Mouse (Mus musculus) intestine, postnatal 0 days (tissue): Measurements from ENCODE around the gene Tmtc4. TPM values are rescaled to one million over a fixed set of nuclear protein-coding genes. Genes with fewer than 3 reads are reported as not detected.

ENCODE experiments used
- ATAC-seq: fragments of 200-750 bp; cut with Nextera tagmentation; 2 replicates; pipeline ENCODE4 v1.8.0; 2017; ENCODE audit warnings: mild to moderate bottlenecking, moderate TSS enrichment, moderate library complexity
- H3K27ac ChIP-seq: fragments of 300-500 bp; sonication (generic); 2 replicates; pipeline ENCODE4 v1.5.1; 2014; ENCODE audit warnings: mild to moderate bottlenecking, low read depth, low read length, moderate library complexity
- H3K27me3 ChIP-seq: fragments of 300-500 bp; sonication (generic); replicated peaks from 2 replicates; pipeline ENCODE4 v1.6.1; 2014; ENCODE audit warnings: low read length, mixed read lengths; ENCODE audit not compliant: control insufficient read depth, insufficient read depth
- H3K36me3 ChIP-seq: fragments of 300-500 bp; sonication (generic); 2 replicates; pipeline ENCODE4 v1.6.1; 2014; ENCODE audit warnings: mild to moderate bottlenecking, moderate library complexity; ENCODE audit not compliant: control insufficient read depth, insufficient read depth
- H3K4me1 ChIP-seq: fragments of 300-500 bp; sonication (generic); replicated peaks from 2 replicates; pipeline ENCODE4 v1.6.1; 2014; ENCODE audit warnings: antibody characterized with exemption, low read length, mixed read lengths; ENCODE audit not compliant: control insufficient read depth, insufficient read depth
- H3K4me2 ChIP-seq: fragments of 300-500 bp; sonication (generic); replicated peaks from 2 replicates; pipeline ENCODE4 v1.6.1; 2014; ENCODE audit warnings: low read depth, mild to moderate bottlenecking, moderate library complexity
- H3K4me3 ChIP-seq: fragments of 300-500 bp; sonication (generic); 2 replicates; pipeline ENCODE4 v1.5.1; 2014; ENCODE audit warnings: low read depth, low read length
- H3K9ac ChIP-seq: fragments of 300-500 bp; sonication (generic); 2 replicates; pipeline ENCODE4 v1.6.1; 2014; ENCODE audit warnings: mild to moderate bottlenecking, low read depth, low read length
- H3K9me3 ChIP-seq: fragments of 300-500 bp; sonication (generic); 2 replicates; pipeline ENCODE4 v1.6.1; 2016; ENCODE audit warnings: mixed run types; ENCODE audit not compliant: control insufficient read depth
- CTCF ChIP-seq: sonication (generic); IDR thresholded peaks from 2 replicates; pipeline ENCODE4 v1.5.1; 2016; ENCODE audit warnings: low read depth, mild to moderate bottlenecking, control low read depth, antibody characterized with exemption, moderate library complexity
- WGBS: fragments of 180-500 bp; shearing (Covaris S2); extraction: QIAGEN DNeasy Blood & Tissue Kit; methylation state at CpG from one replicate; pipeline ENCODE4 v1.1.7; 2014; 5-methylcytosine and 5-hydroxymethylcytosine counted together
- polyA plus RNA-seq: library from polyadenylated mRNA; unstranded; fragments of >200 nt; fragmentation: Nextera tagmentation; extraction: Ambion mirVana; gene quantifications from 2 replicates; pipeline ENCODE4 v1.2.1, GENCODE M21; 2015

Gene Tmtc4
- polyA plus RNA-seq, 1 experiment from 2014 or later, result 7.4 TPM

GRCm38 (mm10) chr14:122953331-122953730 is 30.5 kb downstream of the Tmtc4 start:
- peaks cover 11% of the 10 kb centered on the region; the same call in 1 of the 2 replicates for H3K36me3 ChIP-seq
- TF ChIP-seq CTCF, result peak; percentile 84
- H3K4me3 ChIP-seq, result no peak overlapping the region
- 0 out of 2 replicates have a peak, but pooled peaks have one; percentile 16 for ATAC-seq
- no peaks in the 10 kb centered on the region for H3K9me3 ChIP-seq
- no peak overlapping the region for H3K9ac ChIP-seq
- no peaks in the 10 kb centered on the region for H3K4me1 ChIP-seq
- H3K27me3 ChIP-seq, result no peaks in the 10 kb centered on the region
- 15% methylated on average over 1 of the region's 1 CpGs for WGBS
- no peak overlapping the region for H3K4me2 ChIP-seq
- H3K27ac ChIP-seq, result no peak overlapping the region

- H3K27ac ChIP-seq, result no peak overlapping the region
- no peak for TF ChIP-seq CTCF
- H3K9ac ChIP-seq, result no peak overlapping the region
- no peak for ATAC-seq
- H3K27me3 ChIP-seq, result no peaks in the 10 kb centered on the region
- H3K4me2 ChIP-seq, result no peak overlapping the region
- peaks cover 17% of the 10 kb centered on the region for H3K36me3 ChIP-seq
- WGBS, result 96% methylated on average over 1 of the region's 1 CpGs
- H3K9me3 ChIP-seq, result no peaks in the 10 kb centered on the region
- no peak overlapping the region for H3K4me3 ChIP-seq
- no peaks in the 10 kb centered on the region for H3K4me1 ChIP-seq
Measured at GRCm38 (mm10) chr14:122952556-122952955, 31.3 kb downstream of the Tmtc4 start.

- Histone ChIP-seq H3K4me3 (no peak overlapping the region), H3K27ac (no peak overlapping the region), H3K27me3 (no peaks in the 10 kb centered on the region), H3K36me3 (peaks cover 17% of the 10 kb centered on the region), H3K4me2 (no peak overlapping the region), H3K9ac (no peak overlapping the region), H3K9me3 (no peaks in the 10 kb centered on the region), H3K4me1 (no peaks in the 10 kb centered on the region)
- WGBS, result 83% methylated on average over 6 of the region's 6 CpGs
- no peak for TF ChIP-seq CTCF
- no peak for ATAC-seq
Measured at GRCm38 (mm10) chr14:122951676-122952445, 32.0 kb downstream of the Tmtc4 start.

- no peak for ATAC-seq
- peak; percentile 72 for TF ChIP-seq CTCF
- Histone ChIP-seq H3K4me3 (no peak overlapping the region), H3K27me3 (no peaks in the 10 kb centered on the region), H3K9ac (no peak overlapping the region), H3K27ac (no peak overlapping the region), H3K36me3 (peaks cover 17% of the 10 kb centered on the region), H3K9me3 (no peaks in the 10 kb centered on the region), H3K4me1 (no peaks in the 10 kb centered on the region), H3K4me2 (no peak overlapping the region)
- 97% methylated on average over 1 of the region's 1 CpGs for WGBS
Measured at GRCm38 (mm10) chr14:122950915-122951314, 32.9 kb downstream of the Tmtc4 start.

- Histone ChIP-seq H3K4me3 (no peak overlapping the region), H3K9me3 (no peaks in the 10 kb centered on the region), H3K9ac (no peak overlapping the region), H3K27ac (no peak overlapping the region), H3K4me2 (no peak overlapping the region), H3K27me3 (no peaks in the 10 kb centered on the region), H3K4me1 (no peaks in the 10 kb centered on the region), H3K36me3 (peaks cover 13% of the 10 kb centered on the region)
- 78% methylated on average over 3 of the region's 3 CpGs for WGBS
- no peak for ATAC-seq
- no peak for TF ChIP-seq CTCF
Measured at GRCm38 (mm10) chr14:122943475-122943853, 40.4 kb downstream of the Tmtc4 start.

- TF ChIP-seq CTCF, result no peak
- Histone ChIP-seq H3K9me3 (no peaks in the 10 kb centered on the region), H3K4me1 (no peaks in the 10 kb centered on the region), H3K4me3 (no peak overlapping the region), H3K36me3 (peaks cover 9% of the 10 kb centered on the region), H3K9ac (no peak overlapping the region), H3K27me3 (no peaks in the 10 kb centered on the region), H3K27ac (no peak overlapping the region), H3K4me2 (no peak overlapping the region)
- 45% methylated on average over 4 of the region's 4 CpGs for WGBS
- ATAC-seq, result peak; percentile 53; the same call in 1 of the 2 replicates
Measured at GRCm38 (mm10) chr14:122942757-122943474, 40.9 kb downstream of the Tmtc4 start.
